Mouse (Mus musculus) liver, postnatal 0 days (tissue): ENCODE results near the gene Tango2.

Experiments
- CTCF ChIP-seq: sonication (generic); IDR thresholded peaks from 2 replicates; pipeline ENCODE4 v1.5.1; 2016; ENCODE audit warnings: antibody characterized with exemption, low read depth
- EP300 ChIP-seq: IDR thresholded peaks from 2 replicates; pipeline ENCODE4 v1.6.1; 2016; ENCODE audit warnings: antibody characterized with exemption, low read depth, mild to moderate bottlenecking

DNA sequence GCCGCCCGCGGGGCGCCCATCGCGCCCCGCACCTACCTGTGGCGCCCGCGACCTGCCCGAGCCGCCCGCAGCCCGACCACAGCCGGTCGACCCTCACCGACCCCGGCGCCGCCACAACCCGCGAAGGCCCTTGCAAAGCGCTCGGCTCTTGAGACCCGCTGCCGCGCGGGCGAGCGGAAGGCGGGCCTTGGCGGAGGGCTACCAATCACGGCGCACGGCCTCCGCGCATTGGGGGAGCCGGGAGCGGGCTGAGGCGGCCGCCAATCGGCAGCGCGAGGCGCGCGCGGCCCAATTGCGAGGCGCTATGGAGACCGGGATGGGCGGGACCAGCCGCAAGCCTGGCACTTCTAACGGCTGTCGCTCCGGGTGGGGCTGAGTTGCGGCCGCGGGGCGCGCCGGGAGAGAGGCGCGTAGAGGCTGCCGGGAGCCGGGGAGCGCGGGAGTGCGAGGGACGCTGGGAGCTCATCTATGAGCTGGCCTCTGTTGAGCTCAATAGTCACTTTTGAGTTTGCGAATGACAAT lies 58.8 kb downstream of the Tango2 start, which contains the start of gene Dgcr8:
- no peak for TF ChIP-seq CTCF
- no peak for TF ChIP-seq EP300
